Mouse (Mus musculus): ENCODE measurements around the gene Onecut1. TPM values are rescaled to one million over a fixed set of nuclear protein-coding genes. Genes with fewer than 3 reads are reported as not detected.

Gene Onecut1
- polyA plus RNA-seq, 1 experiment from 2014 or later = 0.05 TPM

DNA sequence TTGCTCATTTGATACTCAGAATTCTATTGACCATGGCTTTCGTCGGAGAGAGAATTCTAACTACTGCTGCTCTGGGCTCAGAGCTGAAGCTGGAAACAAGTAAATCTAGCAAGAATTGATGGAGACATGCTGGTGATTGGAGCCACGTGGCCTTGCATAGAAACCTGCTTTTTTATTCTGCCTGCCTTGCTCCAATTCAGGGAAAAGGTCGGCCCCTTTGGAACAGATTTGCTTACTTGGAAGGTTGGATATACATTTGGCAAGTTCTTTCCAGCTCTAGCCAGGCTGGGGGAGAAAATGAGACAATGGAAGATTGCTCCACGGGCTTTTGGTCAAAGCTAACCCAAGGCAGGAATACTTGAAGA is 11.0 kb upstream of the Onecut1 start:
- WGBS = 5% methylated on average over 5 of the region's 5 CpGs
- Histone ChIP-seq H3K9ac (no peak overlapping the region), H3K4me3 (no peak overlapping the region), H3K4me1 (replicated peaks) (peaks cover 18% of the 10 kb centered on the region), H3K27ac (ENCODE audit: poor library complexity, severe bottlenecking) (no peak overlapping the region), H3K4me2 (no peak overlapping the region), H3K27me3 (replicated peaks) (peaks cover 95% of the 10 kb centered on the region), H3K9me3 (replicated peaks) (no peaks in the 10 kb centered on the region), H3K36me3 (no peaks in the 10 kb centered on the region)
- ATAC-seq (ENCODE audit: insufficient number of reproducible peaks, low FRiP score) = no peak

GRCm38 (mm10) chr9:74851601-74852000 is 10.1 kb upstream of the Onecut1 start:
- 3% methylated on average over 5 of the region's 5 CpGs for WGBS
- no peak for ATAC-seq (ENCODE audit: insufficient number of reproducible peaks, low FRiP score)

GRCm38 (mm10) chr9:74852361-74852760 is 9.4 kb upstream of the Onecut1 start:
- Histone ChIP-seq H3K27me3 (replicated peaks) (peaks cover 95% of the 10 kb centered on the region), H3K4me1 (replicated peaks) (peaks cover 18% of the 10 kb centered on the region), H3K9ac (no peak overlapping the region), H3K27ac (ENCODE audit: poor library complexity, severe bottlenecking) (no peak overlapping the region), H3K4me3 (no peak overlapping the region), H3K9me3 (replicated peaks) (no peaks in the 10 kb centered on the region), H3K4me2 (no peak overlapping the region), H3K36me3 (no peaks in the 10 kb centered on the region)
- WGBS = under 1% methylated on average over 4 of the region's 4 CpGs
- no peak for ATAC-seq (ENCODE audit: insufficient number of reproducible peaks, low FRiP score)

More at GRCm38 (mm10) chr9:74851601-74852000, 10.1 kb upstream of the Onecut1 start:
- no peak overlapping the region for H3K27ac ChIP-seq (ENCODE audit: poor library complexity, severe bottlenecking)
- H3K9me3 ChIP-seq (replicated peaks) = no peaks in the 10 kb centered on the region
- H3K4me3 ChIP-seq = no peak overlapping the region
- no peak overlapping the region for H3K4me2 ChIP-seq
- H3K9ac ChIP-seq = no peak overlapping the region
- H3K4me1 ChIP-seq (replicated peaks) = peaks cover 18% of the 10 kb centered on the region
- H3K36me3 ChIP-seq = no peaks in the 10 kb centered on the region
- peaks cover 95% of the 10 kb centered on the region for H3K27me3 ChIP-seq (replicated peaks)

DNA sequence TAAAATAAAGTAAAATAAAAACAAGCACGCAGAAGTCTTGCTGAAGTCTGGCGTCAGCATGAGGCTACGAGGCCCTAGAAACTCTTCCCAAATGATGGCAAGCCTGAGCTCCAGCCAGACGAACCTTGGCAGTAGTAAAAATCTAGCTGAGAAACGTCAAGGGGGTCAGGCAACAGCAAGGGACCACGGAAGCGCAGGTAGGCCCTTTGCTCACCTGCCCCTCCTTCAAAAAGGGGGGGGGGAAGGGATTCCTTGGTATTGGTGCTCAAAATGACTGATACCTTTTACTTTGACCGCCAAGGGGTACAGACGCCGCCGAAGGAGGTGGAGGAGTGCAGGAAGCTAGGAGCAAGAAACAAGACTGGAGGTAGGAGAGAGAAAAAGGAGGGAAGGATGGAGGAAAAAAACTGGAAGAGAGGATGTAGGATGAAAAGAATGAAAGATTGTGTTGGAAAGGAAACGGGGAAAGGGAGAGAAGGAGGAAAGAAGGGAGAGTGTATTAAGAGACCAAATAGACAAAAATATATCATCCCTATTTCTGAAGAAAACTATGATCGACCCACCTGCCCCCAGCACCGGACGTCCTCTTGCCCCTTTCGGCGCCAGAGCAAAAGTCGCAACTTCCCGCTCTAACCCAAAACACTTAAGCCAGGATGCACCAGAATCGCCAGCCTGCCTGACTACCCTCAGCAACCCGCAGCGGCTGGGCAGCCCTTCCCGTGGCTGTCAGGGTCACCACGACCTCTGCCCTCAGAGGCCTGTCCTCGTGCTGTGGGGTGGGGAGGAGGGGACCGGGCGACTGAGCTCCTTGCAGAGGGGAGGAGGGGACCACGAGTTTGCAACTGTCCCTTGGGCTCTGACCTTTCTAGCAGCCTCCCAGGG is 8.3 kb upstream of the Onecut1 start:
- Histone ChIP-seq H3K36me3 (no peaks in the 10 kb centered on the region), H3K9ac (no peak overlapping the region), H3K4me2 (no peak overlapping the region), H3K4me1 (replicated peaks) (peaks cover 16% of the 10 kb centered on the region), H3K27me3 (replicated peaks) (peaks cover 95% of the 10 kb centered on the region), H3K27ac (ENCODE audit: poor library complexity, severe bottlenecking) (no peak overlapping the region), H3K9me3 (replicated peaks) (no peaks in the 10 kb centered on the region), H3K4me3 (no peak overlapping the region)
- 1% methylated on average over 28 of the region's 28 CpGs for WGBS
- no peak for ATAC-seq (ENCODE audit: insufficient number of reproducible peaks, low FRiP score)

DNA sequence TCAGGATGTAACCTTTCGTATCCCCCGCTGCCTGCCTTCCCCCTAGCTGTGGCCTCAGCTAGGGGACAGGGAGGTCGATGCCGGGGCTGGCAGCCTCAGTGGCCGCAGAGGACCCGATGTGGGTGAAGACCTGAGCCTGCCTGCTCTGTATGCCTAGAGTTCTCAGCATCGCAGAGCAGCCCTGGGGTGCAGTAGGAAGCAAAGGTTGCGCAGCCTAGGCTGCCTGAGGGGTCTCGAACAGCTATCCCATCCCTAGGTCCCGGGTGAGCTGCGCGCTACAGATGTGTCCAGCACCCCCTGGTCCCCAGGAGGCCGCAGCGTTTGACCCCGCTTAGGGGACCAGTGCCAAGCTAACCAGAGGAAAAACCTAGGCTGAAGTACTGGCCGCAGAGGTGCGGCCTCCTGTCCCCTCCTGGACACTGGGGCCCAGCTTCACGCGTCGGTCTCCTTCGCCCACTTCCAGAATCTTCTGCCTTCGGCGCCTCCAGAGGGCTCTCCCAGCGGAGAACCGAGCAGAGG is 7.6 kb upstream of the Onecut1 start:
- 1% methylated on average over 25 of the region's 25 CpGs for WGBS
- Histone ChIP-seq H3K4me2 (no peak overlapping the region), H3K36me3 (no peaks in the 10 kb centered on the region), H3K4me3 (no peak overlapping the region), H3K27ac (ENCODE audit: poor library complexity, severe bottlenecking) (no peak overlapping the region), H3K4me1 (replicated peaks) (peaks cover 9% of the 10 kb centered on the region), H3K9me3 (replicated peaks) (no peaks in the 10 kb centered on the region), H3K27me3 (replicated peaks) (peaks cover 95% of the 10 kb centered on the region), H3K9ac (no peak overlapping the region)
- no peak for ATAC-seq (ENCODE audit: insufficient number of reproducible peaks, low FRiP score)

DNA sequence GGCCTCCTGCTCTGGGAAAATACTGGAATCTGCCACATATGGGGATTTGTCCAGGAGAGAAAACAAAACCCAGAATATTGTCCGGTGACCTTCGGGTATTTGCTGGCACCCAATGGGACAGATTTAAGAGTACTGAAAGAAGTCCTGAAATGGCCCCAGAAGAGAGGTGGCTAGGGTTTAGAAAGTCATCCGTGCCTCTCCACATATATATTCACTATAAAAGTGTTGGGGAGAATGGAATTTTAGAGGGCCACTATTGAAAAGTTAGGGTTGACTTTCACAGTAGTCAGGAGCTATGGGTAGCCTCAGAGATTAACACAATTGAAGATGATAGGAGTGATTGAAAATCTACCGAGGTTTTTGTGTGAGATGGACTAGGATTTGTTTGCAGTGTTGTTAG is 6.3 kb upstream of the Onecut1 start:
- no peaks in the 10 kb centered on the region for H3K36me3 ChIP-seq
- no peak overlapping the region for H3K27ac ChIP-seq (ENCODE audit: poor library complexity, severe bottlenecking)
- peaks cover 94% of the 10 kb centered on the region for H3K27me3 ChIP-seq (replicated peaks)
- WGBS = 5% methylated on average over 4 of the region's 4 CpGs
- H3K9me3 ChIP-seq (replicated peaks) = no peaks in the 10 kb centered on the region
- no peak overlapping the region for H3K4me2 ChIP-seq
- H3K9ac ChIP-seq = no peak overlapping the region
- H3K4me1 ChIP-seq (replicated peaks) = 0 out of 2 replicates have a peak, but pooled peaks cover 3% of the 10 kb centered on the region
- no peak overlapping the region for H3K4me3 ChIP-seq
- no peak for ATAC-seq (ENCODE audit: insufficient number of reproducible peaks, low FRiP score)

DNA sequence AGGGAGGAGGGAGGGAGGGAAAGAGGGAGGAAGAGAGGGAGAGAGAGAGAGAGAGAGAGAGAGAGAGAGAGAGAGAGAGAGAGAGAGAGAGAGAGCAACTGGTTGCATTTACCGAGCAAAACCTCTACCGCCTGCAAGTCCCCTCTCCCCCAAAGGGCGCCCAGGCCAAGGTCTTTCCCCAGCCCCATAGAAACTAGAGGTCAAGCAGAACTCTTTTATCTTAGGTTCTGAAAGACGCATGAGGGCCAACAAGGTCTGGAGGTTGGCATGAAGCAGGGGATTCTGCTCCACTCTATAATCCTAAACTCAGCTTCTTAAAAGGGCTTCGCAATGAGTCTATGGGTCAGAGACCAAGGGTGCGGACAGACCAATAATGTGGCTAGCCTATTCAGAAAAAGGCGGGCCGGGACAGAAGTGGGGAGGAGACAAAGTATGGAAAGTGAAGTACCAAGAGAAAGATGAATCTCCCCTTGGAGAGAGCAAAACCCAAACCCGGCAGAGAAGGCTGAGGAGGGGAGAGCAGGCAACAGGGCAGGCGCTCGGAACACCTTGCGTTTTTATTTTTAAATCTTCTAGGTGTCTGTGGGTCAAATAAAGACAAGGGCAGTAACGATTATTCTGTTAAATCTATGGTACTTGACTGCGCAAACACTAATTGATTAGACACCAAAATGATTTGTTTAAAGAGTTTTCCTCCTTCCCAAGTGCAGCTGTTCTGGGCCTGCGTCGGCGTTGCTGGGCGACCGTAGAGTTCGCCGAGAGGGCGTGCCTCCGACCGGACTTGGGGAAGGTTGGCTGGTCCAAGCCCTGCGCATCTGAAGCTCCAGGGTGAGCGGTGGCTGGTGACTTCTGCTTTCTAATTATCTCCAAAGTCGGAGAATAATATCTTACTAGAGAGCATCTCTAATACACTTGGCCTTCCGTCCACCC is 4.9 kb upstream of the Onecut1 start:
- no peak for ATAC-seq (ENCODE audit: insufficient number of reproducible peaks, low FRiP score)
- Histone ChIP-seq H3K9me3 (replicated peaks) (no peaks in the 10 kb centered on the region), H3K27ac (ENCODE audit: poor library complexity, severe bottlenecking) (no peak overlapping the region), H3K4me2 (no peak overlapping the region), H3K4me3 (no peak overlapping the region), H3K27me3 (replicated peaks) (peaks cover 94% of the 10 kb centered on the region), H3K36me3 (no peaks in the 10 kb centered on the region), H3K9ac (no peak overlapping the region), H3K4me1 (replicated peaks) (peaks cover 12% of the 10 kb centered on the region; the same call in 1 of the 2 replicates)
- WGBS = 2% methylated on average over 28 of the region's 28 CpGs

GRCm38 (mm10) chr9:74857508-74857840 is 4.2 kb upstream of the Onecut1 start:
- H3K27me3 ChIP-seq (replicated peaks) = peaks cover 94% of the 10 kb centered on the region
- no peak overlapping the region for H3K4me2 ChIP-seq
- no peaks in the 10 kb centered on the region for H3K9me3 ChIP-seq (replicated peaks)
- no peaks in the 10 kb centered on the region for H3K36me3 ChIP-seq
- H3K4me3 ChIP-seq = no peak overlapping the region
- H3K27ac ChIP-seq (ENCODE audit: poor library complexity, severe bottlenecking) = no peak overlapping the region
- WGBS = 2% methylated on average over 7 of the region's 7 CpGs
- no peak overlapping the region for H3K9ac ChIP-seq
- peaks cover 18% of the 10 kb centered on the region for H3K4me1 ChIP-seq (replicated peaks)
- no peak for ATAC-seq (ENCODE audit: insufficient number of reproducible peaks, low FRiP score)

DNA sequence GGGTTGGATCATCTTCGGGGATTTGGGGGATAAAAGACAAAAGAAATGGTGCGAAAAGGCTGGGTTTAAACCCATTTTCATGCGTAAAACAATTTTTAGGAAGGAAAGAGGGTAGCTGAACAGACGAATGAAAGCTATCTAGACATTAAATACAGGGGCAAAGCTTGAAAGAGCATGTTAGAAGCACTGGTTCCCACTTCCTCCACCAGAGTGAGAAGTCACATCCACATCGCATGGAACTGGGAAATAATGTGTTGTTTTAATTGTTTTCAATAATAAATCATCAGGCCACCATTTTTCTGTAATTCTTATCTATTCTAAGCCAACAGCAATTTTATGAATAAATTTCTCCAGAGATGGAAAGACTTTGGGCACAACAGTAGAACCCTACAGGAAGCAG is 3.6 kb upstream of the Onecut1 start:
- no peak overlapping the region for H3K4me3 ChIP-seq
- 8% methylated on average over 5 of the region's 5 CpGs for WGBS
- no peak for ATAC-seq (ENCODE audit: insufficient number of reproducible peaks, low FRiP score)
- no peak overlapping the region for H3K27ac ChIP-seq (ENCODE audit: poor library complexity, severe bottlenecking)
- H3K9me3 ChIP-seq (replicated peaks) = no peaks in the 10 kb centered on the region
- no peak overlapping the region for H3K9ac ChIP-seq
- H3K27me3 ChIP-seq (replicated peaks) = peaks cover 95% of the 10 kb centered on the region
- H3K4me2 ChIP-seq = no peak overlapping the region
- H3K36me3 ChIP-seq = no peaks in the 10 kb centered on the region
- H3K4me1 ChIP-seq (replicated peaks) = peaks cover 24% of the 10 kb centered on the region

GRCm38 (mm10) chr9:74860461-74860860 is 1.3 kb upstream of the Onecut1 start:
- 5% methylated on average over 18 of the region's 18 CpGs for WGBS
- H3K36me3 ChIP-seq = no peaks in the 10 kb centered on the region
- peak overlapping the region; percentile 53 for H3K4me3 ChIP-seq
- no peak for ATAC-seq (ENCODE audit: insufficient number of reproducible peaks, low FRiP score)
- peaks cover 98% of the 10 kb centered on the region for H3K27me3 ChIP-seq (replicated peaks)
- no peak overlapping the region for H3K9ac ChIP-seq
- no peaks in the 10 kb centered on the region for H3K9me3 ChIP-seq (replicated peaks)
- H3K4me1 ChIP-seq (replicated peaks) = peaks cover 31% of the 10 kb centered on the region
- no peak overlapping the region for H3K27ac ChIP-seq (ENCODE audit: poor library complexity, severe bottlenecking)
- H3K4me2 ChIP-seq = peak overlapping the region; percentile 96
